Comparison of ENCODE assay signal across 8 mouse cellular contexts in the genomic region with DNA sequence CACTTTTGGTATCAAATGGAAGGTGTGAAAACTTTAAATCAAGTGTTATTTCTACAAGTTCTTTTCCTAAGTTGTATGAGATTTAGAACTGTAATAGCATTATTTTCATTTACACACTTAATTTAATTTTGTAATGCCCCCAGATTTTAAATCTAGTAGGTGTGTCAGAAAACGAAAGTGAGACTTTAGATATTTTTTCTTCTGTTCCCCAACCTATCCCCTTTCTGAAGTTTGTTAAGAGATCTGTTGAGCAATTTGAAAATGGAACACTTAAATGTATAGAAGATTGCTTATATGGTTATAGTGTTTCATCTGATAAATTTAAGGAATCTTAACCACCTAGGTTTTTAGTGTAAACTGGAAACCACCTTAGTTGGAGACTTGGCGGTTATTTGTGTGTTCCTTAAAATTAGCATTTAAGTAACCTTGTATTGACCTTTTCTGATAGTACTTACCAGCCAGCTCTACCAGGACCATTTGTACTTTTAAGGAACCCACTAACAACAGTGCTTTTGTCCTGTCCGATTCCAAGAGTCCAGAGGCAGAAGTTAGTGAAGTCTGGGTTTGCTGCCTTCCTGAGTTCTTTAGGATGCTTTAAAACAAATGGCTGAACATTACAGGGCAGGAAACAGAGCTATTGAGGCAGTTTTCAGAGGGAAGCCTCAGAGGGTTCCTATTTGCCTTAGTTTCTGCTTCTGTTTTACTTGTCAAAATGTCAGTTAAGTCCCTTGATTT. TPM values are rescaled to one million over a fixed set of nuclear protein-coding genes. Genes with fewer than 3 reads are reported as not detected.
A peak's percentile ranks its signal among the peaks of the same experiment; 100 is the strongest.
DNase-seq lines count a peak whose midpoint lies in the region; ATAC-seq and TF ChIP-seq lines count a peak whose summit lies in the region.

No protein-coding gene starts in this region.

- no peak overlapping the region for H3K27ac ChIP-seq in heart, embryonic 15.5 days
- H3K27ac ChIP-seq in forebrain, postnatal 0 days (ENCODE audit: low read depth, low read length): no peak overlapping the region
- H3K27ac ChIP-seq in liver, embryonic 16.5 days (ENCODE audit: low read length): no peak overlapping the region

- peak overlapping the region; percentile 40 for H3K4me2 ChIP-seq in heart, embryonic 15.5 days
- H3K4me2 ChIP-seq in forebrain, postnatal 0 days (ENCODE audit: low read depth): peak overlapping the region; percentile 26
- no peak overlapping the region for H3K4me2 ChIP-seq in liver, embryonic 16.5 days (ENCODE audit: low read depth, low read length)

- no peaks in the 10 kb centered on the region for H3K9me3 ChIP-seq in heart, embryonic 15.5 days (replicated peaks)
- H3K9me3 ChIP-seq in forebrain, postnatal 0 days (ENCODE audit: low read length): no peaks in the 10 kb centered on the region
- no peaks in the 10 kb centered on the region for H3K9me3 ChIP-seq in liver, embryonic 16.5 days (replicated peaks; ENCODE audit: control insufficient read depth, low read length)

- no peak overlapping the region for H3K9ac ChIP-seq in heart, embryonic 15.5 days
- no peak overlapping the region for H3K9ac ChIP-seq in forebrain, postnatal 0 days
- peak overlapping the region; percentile 34; the same call in 1 of the 2 replicates for H3K9ac ChIP-seq in liver, embryonic 16.5 days (ENCODE audit: low read depth, low read length)

- no peak for DNase-seq in heart, postnatal 36 days
- DNase-seq in Muller cell, postnatal 12 days (ENCODE audit: inconsistent ontology term): peak; percentile 13
- no peak for DNase-seq in forebrain, postnatal 0 days
- no peak for DNase-seq in right cerebral cortex, postnatal 25 days
- DNase-seq in frontal cortex, postnatal 10 days (ENCODE audit: low spot score in 2 of 2): no peak
- DNase-seq in urinary bladder, postnatal 25 days (ENCODE audit: low spot score): no peak

- no peaks in the 10 kb centered on the region for H3K27me3 ChIP-seq in heart, embryonic 15.5 days
- no peaks in the 10 kb centered on the region for H3K27me3 ChIP-seq in forebrain, postnatal 0 days (ENCODE audit: insufficient read depth, low read length)
- H3K27me3 ChIP-seq in liver, embryonic 16.5 days (ENCODE audit: control insufficient read depth, insufficient read depth, low read depth, low read length): no peaks in the 10 kb centered on the region

- no peak for ATAC-seq in heart, embryonic 15.5 days (replicated peaks; ENCODE audit: insufficient number of reproducible peaks, insufficient read depth, low FRiP score, low read depth)
- no peak for ATAC-seq in forebrain, postnatal 0 days
- ATAC-seq in liver, embryonic 16.5 days (ENCODE audit: low read depth): no peak

- intact Hi-C loops in heart, postnatal 36 days (cut with DNase I): loop anchor here (2.0 to 5.0 kb wide), 4 partner anchors 49 to 144 kb away; a partner anchor contains a TSS

- no peaks in the 10 kb centered on the region for H3K36me3 ChIP-seq in heart, embryonic 15.5 days
- H3K36me3 ChIP-seq in forebrain, postnatal 0 days (ENCODE audit: insufficient read depth): no peaks in the 10 kb centered on the region
- H3K36me3 ChIP-seq in liver, embryonic 16.5 days (ENCODE audit: control insufficient read depth, insufficient read depth): no peaks in the 10 kb centered on the region

- 36% methylated on average over 3 of the region's 3 CpGs for WGBS in heart, embryonic 15.5 days
- 40% methylated on average over 3 of the region's 3 CpGs for WGBS in forebrain, postnatal 0 days
- WGBS in liver, embryonic 16.5 days (ENCODE audit: insufficient replicate concordance): 44% methylated on average over 3 of the region's 3 CpGs

- H3K4me3 ChIP-seq in heart, embryonic 15.5 days: no peak overlapping the region
- peak overlapping the region; percentile 7 for H3K4me3 ChIP-seq in forebrain, postnatal 0 days (ENCODE audit: low read depth, low read length)
- H3K4me3 ChIP-seq in liver, embryonic 16.5 days (ENCODE audit: low read depth, low read length): no peak overlapping the region

- TF ChIP-seq CTCF in forebrain, postnatal 0 days (IDR thresholded peaks at IDR 0.05; ENCODE audit: low read depth): no peak

- H3K4me1 ChIP-seq in heart, embryonic 15.5 days (replicated peaks): peaks cover 5% of the 10 kb centered on the region; the same call in 1 of the 2 replicates
- no peaks in the 10 kb centered on the region; the same call in 1 of the 2 replicates for H3K4me1 ChIP-seq in forebrain, postnatal 0 days (ENCODE audit: insufficient read depth)
- peaks cover 13% of the 10 kb centered on the region for H3K4me1 ChIP-seq in liver, embryonic 16.5 days (ENCODE audit: control insufficient read depth, low read depth, low read length)

RNA-seq across cellular contexts. Expression of a gene that starts 2.2 kb away (rescaled TPM):
- polyA plus RNA-seq in heart, embryonic 15.5 days (2015; fragmentation: Nextera tagmentation; extraction: Ambion mirVana): 19.0 and 24.9 TPM in 2 replicates
- 10 to 100 TPM; 13.8 to 14.7 TPM for total RNA-seq in heart, postnatal 36 days (2021)
- 50.1 and 52.8 TPM in 2 replicates for total RNA-seq in forebrain, postnatal 0 days (2014; rRNA removed)
- polyA plus RNA-seq in forebrain, postnatal 0 days (2015; fragmentation: Nextera tagmentation; extraction: Ambion mirVana): 56.3 and 58.0 TPM in 2 replicates
- 9.4 and 9.6 TPM in 2 replicates for polyA plus RNA-seq in liver, embryonic 16.5 days (2015; fragmentation: Nextera tagmentation; extraction: Ambion mirVana)
